Mouse (Mus musculus) common myeloid progenitor, adult 5-6 weeks (primary cell): ENCODE results near the gene Acot5. TPM values are rescaled to one million over a fixed set of nuclear protein-coding genes. Genes with fewer than 3 reads are reported as not detected.
"Not testable (repeated sequence)": the region's sequence is repeated elsewhere in the genome, so short reads cannot be mapped to it uniquely, and the experiment has no call there.

Experiments
- ATAC-seq: replicated peaks from 2 replicates; pipeline ENCODE4 v1.8.0; 2016; ENCODE audit warnings: low read depth, mild to moderate bottlenecking, moderate TSS enrichment, inconsistent platforms; ENCODE audit not compliant: poor library complexity, severe bottlenecking
- total RNA-seq: library from RNA; stranded (forward); fragments of 200-1000, 187-1606 nt; gene quantifications from 2 replicates; pipeline ENCODE4 v1.2.3, GENCODE M21; 2017

The Acot5 gene
- total RNA-seq: not detected in 2 replicates

- ATAC-seq: no peak
Observed at GRCm38 (mm10) chr12:84068986-84069385, at the start of gene Acot5. Acot5 (plus strand) TSS chr12:84069325.

- ATAC-seq: peak; percentile 91
Observed at GRCm38 (mm10) chr12:84020528-84020927, 48.6 kb upstream of the Acot5 start.

- ATAC-seq: not testable (repeated sequence)
Observed at GRCm38 (mm10) chr12:84022266-84022665, 46.9 kb upstream of the Acot5 start.

- no peak for ATAC-seq
Observed at GRCm38 (mm10) chr12:84023052-84023745, 45.9 kb upstream of the Acot5 start.

- no peak for ATAC-seq
Observed at GRCm38 (mm10) chr12:84025888-84026287, 43.2 kb upstream of the Acot5 start.

GRCm38 (mm10) chr12:84028328-84028727 is 40.8 kb upstream of the Acot5 start:
- not testable (repeated sequence) for ATAC-seq

GRCm38 (mm10) chr12:84029043-84029442 is 40.1 kb upstream of the Acot5 start:
- not testable (repeated sequence) for ATAC-seq

GRCm38 (mm10) chr12:84030659-84031332 is 38.3 kb upstream of the Acot5 start:
- peak; percentile 91 for ATAC-seq

- no peak for ATAC-seq
Observed at GRCm38 (mm10) chr12:84032854-84033253, 36.3 kb upstream of the Acot5 start.

- ATAC-seq: peak; percentile 41; the same call in 1 of the 2 replicates
Observed at GRCm38 (mm10) chr12:84033302-84033701, 35.8 kb upstream of the Acot5 start.

GRCm38 (mm10) chr12:84034108-84034507 is 35.0 kb upstream of the Acot5 start:
- peak; percentile 55 for ATAC-seq

- ATAC-seq: not testable (repeated sequence)
Observed at GRCm38 (mm10) chr12:84038241-84038640, 30.9 kb upstream of the Acot5 start, which contains the start of gene Acot4. Acot4 (plus strand) TSS chr12:84038379.

- ATAC-seq: not testable (repeated sequence)
Observed at GRCm38 (mm10) chr12:84038691-84039111, 30.4 kb upstream of the Acot5 start, which contains the start of gene Gm49366. Gm49366 (plus strand) TSS chr12:84038935.

- no peak for ATAC-seq
Observed at GRCm38 (mm10) chr12:84042248-84042647, 26.9 kb upstream of the Acot5 start.

- no peak for ATAC-seq
Observed at GRCm38 (mm10) chr12:84044045-84044444, 25.1 kb upstream of the Acot5 start.

GRCm38 (mm10) chr12:84046906-84047305 is 22.2 kb upstream of the Acot5 start:
- 0 out of 2 replicates have a peak, but pooled peaks have one; percentile 15 for ATAC-seq

GRCm38 (mm10) chr12:84050744-84051143 is 18.4 kb upstream of the Acot5 start:
- ATAC-seq: not testable (repeated sequence)

GRCm38 (mm10) chr12:84051937-84052474 is 17.1 kb upstream of the Acot5 start, which contains the start of gene Acot3:
Acot3 (plus strand) TSS chr12:84052144.
- ATAC-seq: peak; percentile 77

GRCm38 (mm10) chr12:84052609-84053008 is 16.5 kb upstream of the Acot5 start:
- ATAC-seq: no peak

GRCm38 (mm10) chr12:84053173-84053572 is 16.0 kb upstream of the Acot5 start:
- no peak for ATAC-seq
